Mouse (Mus musculus) stomach, embryonic 15.5 days (tissue): ENCODE data around the gene Cdiptos. TPM values are rescaled to one million over a fixed set of nuclear protein-coding genes. Genes with fewer than 3 reads are reported as not detected.
A peak's percentile ranks its signal among the peaks of the same experiment; 100 is the strongest.

Source experiments
- ATAC-seq: fragments of 200-750 bp; cut with Nextera tagmentation; 2 replicates; pipeline ENCODE4 v1.8.0; 2017; ENCODE audit warnings: low read depth, moderate number of reproducible peaks, moderate TSS enrichment; ENCODE audit not compliant: insufficient read depth, low FRiP score
- H3K27ac ChIP-seq: fragments of 300-500 bp; sonication (generic); 2 replicates; pipeline ENCODE4 v1.5.1; 2015; ENCODE audit warnings: mild to moderate bottlenecking, inconsistent platforms
- H3K27me3 ChIP-seq: fragments of 300-500 bp; sonication (generic); replicated peaks from 2 replicates; pipeline ENCODE4 v1.6.1; 2015; ENCODE audit warnings: inconsistent platforms
- H3K36me3 ChIP-seq: fragments of 300-500 bp; sonication (generic); 2 replicates; pipeline ENCODE4 v1.6.1; 2015; ENCODE audit warnings: inconsistent platforms
- H3K4me1 ChIP-seq: fragments of 300-500 bp; sonication (generic); 2 replicates; pipeline ENCODE4 v1.6.1; 2015; ENCODE audit warnings: inconsistent platforms
- H3K4me2 ChIP-seq: fragments of 300-500 bp; sonication (generic); 2 replicates; pipeline ENCODE4 v1.6.1; 2015; ENCODE audit warnings: mild to moderate bottlenecking, inconsistent platforms
- H3K4me3 ChIP-seq: fragments of 300-500 bp; sonication (generic); replicated peaks from 2 replicates; pipeline ENCODE4 v1.5.1; 2015; ENCODE audit warnings: inconsistent platforms
- H3K9ac ChIP-seq: fragments of 300-500 bp; sonication (generic); 2 replicates; pipeline ENCODE4 v1.6.1; 2015; ENCODE audit warnings: inconsistent platforms
- H3K9me3 ChIP-seq: fragments of 300-500 bp; sonication (generic); 2 replicates; pipeline ENCODE4 v1.6.1; 2016; ENCODE audit warnings: inconsistent platforms
- WGBS: fragments of 180-500 bp; shearing (Covaris S2); methylation state at CpG from one replicate; pipeline ENCODE4 v1.1.7; 2015; 5-methylcytosine and 5-hydroxymethylcytosine counted together
- polyA plus RNA-seq: library from polyadenylated mRNA; unstranded; fragments of >200 nt; fragmentation: Nextera tagmentation; extraction: Ambion mirVana; gene quantifications from 2 replicates; pipeline ENCODE4 v1.2.1, GENCODE M21; 2015

Gene Cdiptos
- polyA plus RNA-seq, 1 experiment from 2014 or later, result 2.1 TPM

GRCm38 (mm10) chr7:126941801-126942200 lies 34.1 kb downstream of the Cdiptos start:
- Histone ChIP-seq H3K4me1 (no peaks in the 10 kb centered on the region), H3K36me3 (0 out of 2 replicates have a peak, but pooled peaks cover 7% of the 10 kb centered on the region), H3K9me3 (no peaks in the 10 kb centered on the region), H3K27me3 (no peaks in the 10 kb centered on the region), H3K9ac (no peak overlapping the region), H3K27ac (no peak overlapping the region), H3K4me2 (no peak overlapping the region), H3K4me3 (no peak overlapping the region)
- no peak for ATAC-seq
- 82% methylated on average over 5 of the region's 5 CpGs for WGBS

- 47% methylated on average over 6 of the region's 6 CpGs for WGBS
- no peak for ATAC-seq
- Histone ChIP-seq H3K27me3 (no peaks in the 10 kb centered on the region), H3K4me1 (no peaks in the 10 kb centered on the region), H3K9me3 (no peaks in the 10 kb centered on the region), H3K4me3 (no peak overlapping the region), H3K36me3 (0 out of 2 replicates have a peak, but pooled peaks cover 7% of the 10 kb centered on the region), H3K4me2 (no peak overlapping the region), H3K27ac (no peak overlapping the region), H3K9ac (no peak overlapping the region)
These were observed 34.7 kb downstream of the Cdiptos start for GRCm38 (mm10) chr7:126941171-126941570.

GRCm38 (mm10) chr7:126932652-126933051 lies 43.2 kb downstream of the Cdiptos start:
- Histone ChIP-seq H3K27ac (no peak overlapping the region), H3K36me3 (0 out of 2 replicates have a peak, but pooled peaks cover 8% of the 10 kb centered on the region), H3K4me2 (no peak overlapping the region), H3K4me1 (no peaks in the 10 kb centered on the region), H3K9me3 (no peaks in the 10 kb centered on the region), H3K4me3 (no peak overlapping the region), H3K27me3 (no peaks in the 10 kb centered on the region), H3K9ac (no peak overlapping the region)
- 89% methylated on average over 2 of the region's 2 CpGs for WGBS
- ATAC-seq, result no peak

GRCm38 (mm10) chr7:126929046-126929445 lies 46.9 kb downstream of the Cdiptos start:
- Histone ChIP-seq H3K9ac (peak overlapping the region; percentile 72), H3K36me3 (0 out of 2 replicates have a peak, but pooled peaks cover 8% of the 10 kb centered on the region), H3K4me2 (peak overlapping the region; percentile 78), H3K9me3 (no peaks in the 10 kb centered on the region), H3K4me3 (peak overlapping the region; percentile 80), H3K27me3 (no peaks in the 10 kb centered on the region), H3K27ac (peak overlapping the region; percentile 71), H3K4me1 (no peaks in the 10 kb centered on the region)
- WGBS, result under 1% methylated on average over 27 of the region's 27 CpGs
- no peak; the same call in none of the 2 replicates for ATAC-seq

DNA sequence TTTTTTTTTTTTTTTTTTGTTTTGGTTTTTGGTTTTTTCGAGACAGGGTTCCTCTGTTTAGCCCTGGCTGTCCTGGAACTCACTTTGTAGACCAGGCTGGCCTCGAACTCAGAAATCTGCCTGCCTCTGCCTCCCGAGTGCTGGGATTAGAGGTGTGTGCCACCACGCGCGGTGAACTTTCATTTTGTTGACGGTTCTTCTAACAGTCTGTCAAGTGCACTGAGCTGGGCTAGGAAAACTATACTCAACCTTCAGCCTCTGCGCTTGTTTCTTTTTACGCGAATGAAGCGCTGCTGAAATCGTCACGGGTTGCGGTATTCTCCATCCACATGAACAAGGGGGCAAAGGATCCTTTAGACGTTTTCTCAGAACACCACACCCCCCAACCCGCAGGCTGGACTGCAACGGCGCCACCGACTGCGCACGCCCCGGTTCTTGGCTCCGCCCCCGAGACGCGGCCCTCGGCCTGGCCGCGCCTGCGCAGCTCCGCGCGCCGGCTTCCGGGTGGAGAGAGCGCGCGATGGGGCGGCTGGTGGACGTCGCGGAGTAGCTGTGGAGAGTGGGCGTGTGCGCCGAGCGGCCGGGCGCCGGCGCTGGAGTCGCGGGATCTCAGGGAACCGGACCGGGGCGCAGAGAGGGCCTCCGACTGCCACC lies 47.4 kb downstream of the Cdiptos start, which contains the start of gene Kctd13:
Gene Kctd13 (plus strand): TSS at position 496 of the 654 bp plus-strand sequence.
- no peaks in the 10 kb centered on the region for H3K4me1 ChIP-seq
- 3% methylated on average over 55 of the region's 56 CpGs for WGBS
- H3K4me3 ChIP-seq, result peak within 1 kb of the TSS; percentile 80
- H3K4me2 ChIP-seq, result peak within 1 kb of the TSS; percentile 78
- 0 out of 2 replicates have a peak, but pooled peaks cover 8% of the 10 kb centered on the region for H3K36me3 ChIP-seq
- peak within 1 kb of the TSS; percentile 72 for H3K9ac ChIP-seq
- H3K9me3 ChIP-seq, result no peaks in the 10 kb centered on the region
- peak within 1 kb of the TSS; percentile 71 for H3K27ac ChIP-seq
- H3K27me3 ChIP-seq, result no peaks in the 10 kb centered on the region
- peak; percentile 96 for ATAC-seq

DNA sequence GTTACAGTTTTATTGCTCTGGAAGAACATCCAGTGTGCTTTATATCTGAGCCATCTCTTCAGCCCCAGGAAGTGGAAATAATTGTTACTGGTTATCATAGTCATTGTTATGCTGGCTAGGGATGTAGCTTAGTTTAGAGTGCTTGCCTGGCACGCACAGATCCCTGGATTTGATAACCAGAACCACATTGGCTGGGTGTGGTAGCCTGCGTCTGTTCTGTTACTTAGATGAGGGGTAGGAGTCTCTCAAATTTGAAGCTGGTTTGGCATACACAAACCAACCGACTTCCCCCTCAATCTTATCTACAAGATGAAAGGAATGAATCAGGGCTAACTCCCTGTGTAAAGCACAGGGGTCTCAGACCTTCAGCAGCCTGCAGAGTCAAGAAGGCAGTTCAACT lies 49.6 kb downstream of the Cdiptos start:
- no peak overlapping the region for H3K4me2 ChIP-seq
- no peaks in the 10 kb centered on the region for H3K27me3 ChIP-seq
- H3K36me3 ChIP-seq, result 0 out of 2 replicates have a peak, but pooled peaks cover 3% of the 10 kb centered on the region
- H3K9ac ChIP-seq, result no peak overlapping the region
- WGBS, result 21% methylated on average over 3 of the region's 3 CpGs
- no peak overlapping the region for H3K27ac ChIP-seq
- H3K4me3 ChIP-seq, result no peak overlapping the region
- H3K9me3 ChIP-seq, result no peaks in the 10 kb centered on the region
- no peak for ATAC-seq
- peaks cover 9% of the 10 kb centered on the region for H3K4me1 ChIP-seq

DNA sequence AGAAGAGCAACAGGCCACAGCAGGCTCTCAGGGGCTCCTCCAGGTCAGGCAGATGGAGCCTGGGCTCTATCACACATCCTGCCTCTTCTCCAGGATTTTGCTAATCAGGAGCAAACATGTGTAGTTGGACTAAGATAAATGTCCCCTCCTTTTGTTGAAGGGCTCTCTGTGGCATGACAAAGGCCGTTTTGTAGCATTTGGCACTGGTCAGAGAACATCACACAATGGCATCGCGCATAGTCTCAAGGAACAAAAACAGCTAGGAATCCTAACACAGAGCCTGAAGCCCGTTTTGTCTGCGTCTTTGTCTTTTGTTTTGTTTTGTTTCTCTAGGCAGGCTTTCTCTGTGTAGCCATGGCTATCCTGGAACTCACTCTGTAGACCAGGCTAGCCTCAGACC lies 51.9 kb downstream of the Cdiptos start:
- Histone ChIP-seq H3K4me3 (no peak overlapping the region), H3K9ac (no peak overlapping the region), H3K36me3 (no peaks in the 10 kb centered on the region), H3K9me3 (no peaks in the 10 kb centered on the region), H3K27ac (no peak overlapping the region), H3K4me2 (no peak overlapping the region), H3K27me3 (no peaks in the 10 kb centered on the region), H3K4me1 (peaks cover 9% of the 10 kb centered on the region)
- 66% methylated on average over 5 of the region's 5 CpGs for WGBS
- no peak for ATAC-seq

- peaks cover 9% of the 10 kb centered on the region for H3K4me1 ChIP-seq
- no peak within 1 kb of the TSS for H3K4me3 ChIP-seq
- no peaks in the 10 kb centered on the region for H3K27me3 ChIP-seq
- ATAC-seq, result peak; percentile 80
- no peaks in the 10 kb centered on the region for H3K36me3 ChIP-seq
- peak within 1 kb of the TSS; percentile 15; the same call in 1 of the 2 replicates for H3K4me2 ChIP-seq
- WGBS, result 27% methylated on average over 5 of the region's 5 CpGs
- no peaks in the 10 kb centered on the region for H3K9me3 ChIP-seq
- H3K27ac ChIP-seq, result peak within 1 kb of the TSS; percentile 58
- H3K9ac ChIP-seq, result no peak within 1 kb of the TSS
These were observed 53.3 kb downstream of the Cdiptos start, which contains the start of gene Tmem219 for GRCm38 (mm10) chr7:126922624-126923060. Gene Tmem219, minus strand, starts transcription at chr7:126922917.

Other genes with a start within 250 kb of the Cdiptos start
- 99.9 TPM in 2 replicates for gene Mapk3, start 216.5 kb downstream of the Cdiptos start, polyA plus RNA-seq
- 3.1 and 3.3 TPM in 2 replicates for gene Gdpd3, start 209.8 kb downstream of the Cdiptos start, polyA plus RNA-seq
- gene Ypel3, start 199.1 kb downstream of the Cdiptos start, polyA plus RNA-seq, result 81.9 and 93.0 TPM in 2 replicates
- 0.46 and 0.66 TPM in 2 replicates for gene Tbx6, start 194.6 kb downstream of the Cdiptos start, polyA plus RNA-seq
- 237 and 240 TPM in 2 replicates for gene Ppp4c, start 183.6 kb downstream of the Cdiptos start, polyA plus RNA-seq
- gene Fam57b, start 178.4 kb downstream of the Cdiptos start, polyA plus RNA-seq, result 0.73 and 0.74 TPM in 2 replicates
- not detected in 2 replicates for gene 4930451I11Rik, start 144.5 kb downstream of the Cdiptos start, polyA plus RNA-seq
- gene Doc2a, start 128.7 kb downstream of the Cdiptos start, polyA plus RNA-seq, result 0.62 and 0.74 TPM in 2 replicates
- gene Hirip3, start 114.1 kb downstream of the Cdiptos start, polyA plus RNA-seq, result 28.5 and 28.8 TPM in 2 replicates
- gene Ino80e, start 113.7 kb downstream of the Cdiptos start, polyA plus RNA-seq, result 60.1 and 68.3 TPM in 2 replicates
- gene Taok2, start 91.4 kb downstream of the Cdiptos start, polyA plus RNA-seq, result 38.3 and 40.1 TPM in 2 replicates
- gene Tmem219, start 53.2 kb downstream of the Cdiptos start, polyA plus RNA-seq, result 32.0 and 33.4 TPM in 2 replicates
- 15.0 and 15.1 TPM in 2 replicates for gene Kctd13, start 47.2 kb downstream of the Cdiptos start, polyA plus RNA-seq
- 0.37 and 0.44 TPM in 2 replicates for gene Asphd1, start 26.5 kb downstream of the Cdiptos start, polyA plus RNA-seq
- gene Sez6l2, start 25.5 kb downstream of the Cdiptos start, polyA plus RNA-seq, result 1.5 and 2.3 TPM in 2 replicates
- 113 and 119 TPM in 2 replicates for gene Cdipt, start 184 bp downstream of the Cdiptos start, polyA plus RNA-seq
- 27.2 and 29.1 TPM in 2 replicates for gene Mvp, start 38.5 kb upstream of the Cdiptos start, polyA plus RNA-seq
- gene Pagr1b, start 40.4 kb upstream of the Cdiptos start, polyA plus RNA-seq, result 1.0 TPM in 1 of 2 replicates, not detected in the other
- gene Pagr1a, start 41.3 kb upstream of the Cdiptos start, polyA plus RNA-seq, result 33.1 and 62.5 TPM in 2 replicates
- 25.0 and 63.8 TPM in 2 replicates for gene Gm42742, start 45.0 kb upstream of the Cdiptos start, polyA plus RNA-seq
- 5.9 and 8.1 TPM in 2 replicates for gene Prrt2, start 45.1 kb upstream of the Cdiptos start, polyA plus RNA-seq
- 67.7 and 69.7 TPM in 2 replicates for gene Maz, start 50.9 kb upstream of the Cdiptos start, polyA plus RNA-seq
- 93.5 and 101 TPM in 2 replicates for gene Kif22, start 66.4 kb upstream of the Cdiptos start, polyA plus RNA-seq
- 14.5 and 34.1 TPM in 2 replicates for gene Zg16, start 111.2 kb upstream of the Cdiptos start, polyA plus RNA-seq
- 4.7 and 5.0 TPM in 2 replicates for gene AI467606, start 115.3 kb upstream of the Cdiptos start, polyA plus RNA-seq
- gene Qprt, start 146.1 kb upstream of the Cdiptos start, polyA plus RNA-seq, result 6.1 and 7.4 TPM in 2 replicates
- 0.64 and 1.0 TPM in 2 replicates for gene Spn, start 161.7 kb upstream of the Cdiptos start, polyA plus RNA-seq
- 44.1 and 46.6 TPM in 2 replicates for gene Cd2bp2, start 220.0 kb upstream of the Cdiptos start, polyA plus RNA-seq
- gene Tbc1d10b, start 232.4 kb upstream of the Cdiptos start, polyA plus RNA-seq, result 24.3 and 24.4 TPM in 2 replicates
- gene Mylpf, start 232.8 kb upstream of the Cdiptos start, polyA plus RNA-seq, result 18.6 and 31.0 TPM in 2 replicates